Mouse (Mus musculus): ENCODE measurements at regions not wholly inside any gene's neighbourhood (a gene's known extent, or its start where the extent isn't known, plus 50 kb on each side); places are given as distances from the start of the nearest gene placed in this dataset.

GRCm38 (mm10) chr6:101537581-101537980 is 159.9 kb upstream of the Pdzrn3 start:
- WGBS: 81% methylated on average over 5 of the region's 5 CpGs
- Histone ChIP-seq H3K4me3 (replicated peaks; ENCODE audit: control insufficient read depth, low read depth, low read length) (no peak overlapping the region), H3K4me1 (ENCODE audit: control insufficient read depth, insufficient read depth, low read length) (no peaks in the 10 kb centered on the region), H3K27ac (ENCODE audit: control insufficient read depth, insufficient read depth, low read depth, low read length, poor library complexity) (no peak overlapping the region)
- TF ChIP-seq POLR2A (IDR thresholded peaks at IDR 0.05; ENCODE audit: borderline replicate concordance, control insufficient read depth, low read depth, low read length) (no peak), CTCF (IDR thresholded peaks at IDR 0.05; ENCODE audit: control insufficient read depth, insufficient read depth, low read length) (no peak)

GRCm38 (mm10) chr6:101534214-101535052 is 156.7 kb upstream of the Pdzrn3 start:
- 57% methylated on average over 9 of the region's 9 CpGs for whole genome bisulfite sequencing
- TF ChIP-seq POLR2A (IDR thresholded peaks at IDR 0.05; ENCODE audit: borderline replicate concordance, control insufficient read depth, low read depth, low read length): no peak
- TF ChIP-seq CTCF (IDR thresholded peaks at IDR 0.05; ENCODE audit: control insufficient read depth, insufficient read depth, low read length): no peak
- H3K4me1 ChIP-seq (ENCODE audit: control insufficient read depth, insufficient read depth, low read length): no peaks in the 10 kb centered on the region
- no peak overlapping the region for H3K27ac ChIP-seq (ENCODE audit: control insufficient read depth, insufficient read depth, low read depth, low read length, poor library complexity)
- H3K4me3 ChIP-seq (replicated peaks; ENCODE audit: control insufficient read depth, low read depth, low read length): no peak overlapping the region

GRCm38 (mm10) chr6:101532436-101532835 is 154.7 kb upstream of the Pdzrn3 start:
- H3K27ac ChIP-seq (ENCODE audit: control insufficient read depth, insufficient read depth, low read depth, low read length, poor library complexity): no peak overlapping the region
- H3K4me3 ChIP-seq (replicated peaks; ENCODE audit: control insufficient read depth, low read depth, low read length): no peak overlapping the region
- no peaks in the 10 kb centered on the region for H3K4me1 ChIP-seq (ENCODE audit: control insufficient read depth, insufficient read depth, low read length)
- WGBS: 4% methylated on average over 7 of the region's 7 CpGs
- TF ChIP-seq POLR2A (IDR thresholded peaks at IDR 0.05; ENCODE audit: borderline replicate concordance, control insufficient read depth, low read depth, low read length): no peak
- no peak for TF ChIP-seq CTCF (IDR thresholded peaks at IDR 0.05; ENCODE audit: control insufficient read depth, insufficient read depth, low read length)

GRCm38 (mm10) chr6:101531914-101532313 is 154.2 kb upstream of the Pdzrn3 start:
- TF ChIP-seq POLR2A (IDR thresholded peaks at IDR 0.05; ENCODE audit: borderline replicate concordance, control insufficient read depth, low read depth, low read length) (no peak), CTCF (IDR thresholded peaks at IDR 0.05; ENCODE audit: control insufficient read depth, insufficient read depth, low read length) (no peak)
- no peak overlapping the region for H3K27ac ChIP-seq (ENCODE audit: control insufficient read depth, insufficient read depth, low read depth, low read length, poor library complexity)
- no peaks in the 10 kb centered on the region for H3K4me1 ChIP-seq (ENCODE audit: control insufficient read depth, insufficient read depth, low read length)
- no peak overlapping the region for H3K4me3 ChIP-seq (replicated peaks; ENCODE audit: control insufficient read depth, low read depth, low read length)
- WGBS: 73% methylated on average over 5 of the region's 5 CpGs

GRCm38 (mm10) chr6:101525129-101525528 is 147.4 kb upstream of the Pdzrn3 start:
- TF ChIP-seq POLR2A (IDR thresholded peaks at IDR 0.05; ENCODE audit: borderline replicate concordance, control insufficient read depth, low read depth, low read length) (no peak), CTCF (IDR thresholded peaks at IDR 0.05; ENCODE audit: control insufficient read depth, insufficient read depth, low read length) (no peak)
- Histone ChIP-seq H3K27ac (ENCODE audit: control insufficient read depth, insufficient read depth, low read depth, low read length, poor library complexity) (no peak overlapping the region), H3K4me1 (ENCODE audit: control insufficient read depth, insufficient read depth, low read length) (no peaks in the 10 kb centered on the region), H3K4me3 (replicated peaks; ENCODE audit: control insufficient read depth, low read depth, low read length) (no peak overlapping the region)
- 69% methylated on average over 2 of the region's 2 CpGs for WGBS

- TF ChIP-seq CTCF (IDR thresholded peaks at IDR 0.05; ENCODE audit: control insufficient read depth, insufficient read depth, low read length) (no peak), POLR2A (IDR thresholded peaks at IDR 0.05; ENCODE audit: borderline replicate concordance, control insufficient read depth, low read depth, low read length) (no peak)
These were observed 143.6 kb upstream of the Pdzrn3 start for GRCm38 (mm10) chr6:101521316-101521715.

GRCm38 (mm10) chr6:101520755-101521154 is 143.1 kb upstream of the Pdzrn3 start:
- TF ChIP-seq POLR2A (IDR thresholded peaks at IDR 0.05; ENCODE audit: borderline replicate concordance, control insufficient read depth, low read depth, low read length) (no peak), CTCF (IDR thresholded peaks at IDR 0.05; ENCODE audit: control insufficient read depth, insufficient read depth, low read length) (no peak)
- Histone ChIP-seq H3K4me3 (replicated peaks; ENCODE audit: control insufficient read depth, low read depth, low read length) (no peak overlapping the region), H3K27ac (ENCODE audit: control insufficient read depth, insufficient read depth, low read depth, low read length, poor library complexity) (no peak overlapping the region), H3K4me1 (ENCODE audit: control insufficient read depth, insufficient read depth, low read length) (no peaks in the 10 kb centered on the region)
- WGBS: 59% methylated on average over 3 of the region's 3 CpGs

More at GRCm38 (mm10) chr6:101521316-101521715, 143.6 kb upstream of the Pdzrn3 start:
- Histone ChIP-seq H3K4me3 (replicated peaks; ENCODE audit: control insufficient read depth, low read depth, low read length) (no peak overlapping the region), H3K4me1 (ENCODE audit: control insufficient read depth, insufficient read depth, low read length) (no peaks in the 10 kb centered on the region), H3K27ac (ENCODE audit: control insufficient read depth, insufficient read depth, low read depth, low read length, poor library complexity) (no peak overlapping the region)
- 78% methylated on average over 6 of the region's 6 CpGs for whole genome bisulfite sequencing

- Histone ChIP-seq H3K27ac (ENCODE audit: control insufficient read depth, insufficient read depth, low read depth, low read length, poor library complexity) (no peak overlapping the region), H3K4me3 (replicated peaks; ENCODE audit: control insufficient read depth, low read depth, low read length) (no peak overlapping the region), H3K4me1 (ENCODE audit: control insufficient read depth, insufficient read depth, low read length) (no peaks in the 10 kb centered on the region)
- WGBS: 67% methylated on average over 9 of the region's 9 CpGs
- TF ChIP-seq POLR2A (IDR thresholded peaks at IDR 0.05; ENCODE audit: borderline replicate concordance, control insufficient read depth, low read depth, low read length): no peak
- TF ChIP-seq CTCF (IDR thresholded peaks at IDR 0.05; ENCODE audit: control insufficient read depth, insufficient read depth, low read length): no peak
These were observed 141.4 kb upstream of the Pdzrn3 start for GRCm38 (mm10) chr6:101518904-101519701.
